Mouse (Mus musculus) liver, adult 2 months (tissue): Measurements from ENCODE around the gene Acot2.

Experiments used
- CTCF ChIP-seq: fragments of 200-500 bp; IDR thresholded peaks from 2 replicates; pipeline ENCODE4 v1.5.1; 2011; ENCODE audit warnings: low read depth, low read length, control low read depth
- POLR2A ChIP-seq: fragments of 200-500 bp; IDR thresholded peaks from 2 replicates; pipeline ENCODE4 v1.6.1; 2011; ENCODE audit warnings: low read length, control low read depth; ENCODE audit not compliant: insufficient read depth; ENCODE audit errors: extremely low read depth

- TF ChIP-seq CTCF, result no peak
- TF ChIP-seq POLR2A, result no peak
Measured at GRCm38 (mm10) chr12:83950840-83951701, 36.6 kb upstream of the Acot2 start.
